8 mouse cellular contexts compared by ENCODE assay signal in the genomic region with DNA sequence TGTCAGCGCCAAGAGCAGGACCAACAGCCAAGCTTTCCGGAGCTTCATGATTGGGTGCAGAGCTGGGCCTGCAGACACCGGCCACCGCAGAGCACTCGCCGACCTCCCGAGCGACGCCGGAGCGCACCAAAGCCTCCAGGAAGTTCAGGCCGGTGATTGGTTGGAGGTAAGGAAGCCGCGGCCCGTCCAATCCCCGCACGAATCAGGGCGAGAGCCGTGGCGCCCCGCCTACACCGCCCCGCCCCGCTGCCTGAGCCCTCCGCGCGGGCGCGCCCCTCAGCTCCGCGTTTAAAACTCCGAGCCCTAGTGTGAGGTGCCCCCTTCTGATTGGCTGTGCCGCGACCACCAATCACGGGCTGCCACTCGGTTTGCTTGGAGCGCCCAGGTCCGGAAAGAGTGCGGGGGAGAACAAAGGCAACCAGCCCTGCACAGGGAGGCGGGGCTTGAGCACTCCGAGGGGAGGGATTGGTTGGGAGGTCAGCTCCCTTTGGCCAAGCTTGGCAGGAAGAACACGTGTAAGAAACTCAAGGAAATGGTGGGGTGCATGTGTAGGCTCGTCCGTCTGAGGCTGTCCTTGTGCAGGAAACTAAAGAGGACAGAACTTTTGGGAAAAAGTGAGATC. TPM values are rescaled to one million over a fixed set of nuclear protein-coding genes. Genes with fewer than 3 reads are reported as not detected.
DNase-seq lines count a peak whose midpoint lies in the region; ATAC-seq and TF ChIP-seq lines count a peak whose summit lies in the region.

TSS of gene Pdia4 (minus strand) at position 174 of the 622 bp plus-strand sequence.

- peak within 1 kb of the TSS; percentile 66 for H3K4me2 ChIP-seq in forebrain, embryonic 15.5 days (replicated peaks)

- no peaks in the 10 kb centered on the region for H3K27me3 ChIP-seq in forebrain, embryonic 15.5 days

- intact Hi-C loops in heart, postnatal 25 days (cut with DNase I): no loop called here

- H3K4me1 ChIP-seq in ES-E14 (ENCODE audit: control insufficient read depth in 2 of 2, insufficient read depth in 2 of 2, low read length in 2 of 2, poor library complexity in 1 of 2): peaks cover 3 to 11% of the 10 kb centered on the region in 2 experiments; a peak in 2 of 4 replicates
- peaks cover 39% of the 10 kb centered on the region for H3K4me1 ChIP-seq in forebrain, embryonic 15.5 days
- H3K4me1 ChIP-seq in lung, adult 2 months (ENCODE audit: control insufficient read depth, insufficient read depth, low read length): peaks cover 9% of the 10 kb centered on the region; the same call in 1 of the 2 replicates

- H3K36me3 ChIP-seq in ES-E14 (ENCODE audit: control insufficient read depth, insufficient read depth, low read length, poor library complexity, severe bottlenecking): peaks cover 3% of the 10 kb centered on the region; the same call in 1 of the 2 replicates
- H3K36me3 ChIP-seq in forebrain, embryonic 15.5 days: peaks cover 10% of the 10 kb centered on the region

- no peak for TF ChIP-seq CTCF in lung, adult 2 months (IDR thresholded peaks at IDR 0.05; ENCODE audit: insufficient read depth, low read length)

- peak; percentile 98 for DNase-seq in ES-E14 (ENCODE audit: low read depth, low spot score)
- peak; percentile 98 for DNase-seq in cerebellum, adult 11-12 months
- DNase-seq in heart, postnatal 25 days (ENCODE audit: low spot score): peak; percentile 99
- DNase-seq in layer of hippocampus, adult 18-20 months (ENCODE audit: low spot score in 2 of 2): peak; percentile 99
- peak; percentile 94 for DNase-seq in lung, adult 2 months
- peak; percentile 100 for DNase-seq in thymus, adult 18-20 months

- WGBS in forebrain, embryonic 15.5 days: under 1% methylated on average over 44 of the region's 44 CpGs
- under 1% methylated on average over 44 of the region's 44 CpGs for WGBS in lung, adult 2 months

- peak within 1 kb of the TSS; percentile 70 for H3K27ac ChIP-seq in ES-E14 (ENCODE audit: insufficient read depth, low read depth, low read length, poor library complexity, severe bottlenecking)
- peak within 1 kb of the TSS; percentile 92 for H3K27ac ChIP-seq in forebrain, embryonic 15.5 days (replicated peaks)

- no peaks in the 10 kb centered on the region for H3K9me3 ChIP-seq in ES-E14 (ENCODE audit: control insufficient read depth, insufficient read depth, low read depth, low read length)
- H3K9me3 ChIP-seq in forebrain, embryonic 15.5 days: no peaks in the 10 kb centered on the region

- H3K4me3 ChIP-seq in ES-E14 (ENCODE audit: insufficient read depth in 1 of 2, low read depth in 1 of 2, low read length in 2 of 2, poor library complexity in 1 of 2, severe bottlenecking in 1 of 2): peak within 1 kb of the TSS; percentile 88 to 98
- H3K4me3 ChIP-seq in forebrain, embryonic 15.5 days: peak within 1 kb of the TSS; percentile 74
- peak within 1 kb of the TSS; percentile 89 for H3K4me3 ChIP-seq in lung, adult 2 months (replicated peaks; ENCODE audit: extremely low read depth, low read depth, low read length)

- peak; percentile 100 for ATAC-seq in forebrain, embryonic 15.5 days (replicated peaks)
- ATAC-seq in neutrophil, adult 5-6 weeks (ENCODE audit: extremely low read depth, insufficient number of reproducible peaks, low FRiP score, poor library complexity, severe bottlenecking): peak; percentile 90

- peak within 1 kb of the TSS; percentile 92 for H3K9ac ChIP-seq in ES-E14 (ENCODE audit: insufficient read depth, low read depth, low read length, poor library complexity, severe bottlenecking)
- peak within 1 kb of the TSS; percentile 76 for H3K9ac ChIP-seq in forebrain, embryonic 15.5 days (replicated peaks)

- in situ Hi-C loops in ES-E14 (cut with MboI; ENCODE audit: low sequenced_read_pairs in 2 of 2, unreplicated experiment in 2 of 2): no loop called here

- peak; percentile 80; the same call in 1 of the 2 replicates for TF ChIP-seq POLR2A in lung, adult 2 months (IDR thresholded peaks at IDR 0.05; ENCODE audit: borderline replicate concordance, extremely low read depth, low read depth, low read length)

TF ChIP-seq in ES-E14, 5 proteins besides CTCF, POLR2A, EP300 and RAD21:
- TF ChIP-seq ZC3H11A (IDR thresholded peaks at IDR 0.05; ENCODE audit: borderline replicate concordance, low read depth, low read length) (no peak), CHD2 (IDR thresholded peaks at IDR 0.05; ENCODE audit: low read depth, low read length) (peak; percentile 43; the same call in 1 of the 2 replicates)
TF ChIP-seq in ES-E14: peak in this region for 1.

RNA-seq across cellular contexts. Expression of gene Pdia4, which starts in this region (rescaled TPM):
- 429 and 516 TPM in 2 replicates for total RNA-seq in ES-E14 (2012; rRNA removed)
- 145 TPM in 2 replicates for polyA plus RNA-seq in forebrain, embryonic 15.5 days (2015; fragmentation: Nextera tagmentation; extraction: Ambion mirVana)
- total RNA-seq in heart, postnatal 25 days (2021): 10 to 100 TPM; 48.3 to 54.3 TPM
- 10 to 100 TPM; 73.1 to 74.2 TPM for total RNA-seq in layer of hippocampus, adult 18-20 months (2021)
- polyA plus RNA-seq in lung, adult 2 months (2012; rRNA removed): 24.6 and 40.1 TPM in 2 replicates
- 114 and 126 TPM in 2 replicates for total RNA-seq in neutrophil, adult 5-6 weeks (2017)

Comparison
In these comparisons a context has a peak if more than half of its experiments do, and no peak if none do; other contexts are left out.
1. Peak in every context shown above with its lines: DNase-seq, ATAC-seq, H3K4me3 ChIP-seq and H3K27ac ChIP-seq.